ENCODE assay signal across 8 mouse cellular contexts in the genomic region with DNA sequence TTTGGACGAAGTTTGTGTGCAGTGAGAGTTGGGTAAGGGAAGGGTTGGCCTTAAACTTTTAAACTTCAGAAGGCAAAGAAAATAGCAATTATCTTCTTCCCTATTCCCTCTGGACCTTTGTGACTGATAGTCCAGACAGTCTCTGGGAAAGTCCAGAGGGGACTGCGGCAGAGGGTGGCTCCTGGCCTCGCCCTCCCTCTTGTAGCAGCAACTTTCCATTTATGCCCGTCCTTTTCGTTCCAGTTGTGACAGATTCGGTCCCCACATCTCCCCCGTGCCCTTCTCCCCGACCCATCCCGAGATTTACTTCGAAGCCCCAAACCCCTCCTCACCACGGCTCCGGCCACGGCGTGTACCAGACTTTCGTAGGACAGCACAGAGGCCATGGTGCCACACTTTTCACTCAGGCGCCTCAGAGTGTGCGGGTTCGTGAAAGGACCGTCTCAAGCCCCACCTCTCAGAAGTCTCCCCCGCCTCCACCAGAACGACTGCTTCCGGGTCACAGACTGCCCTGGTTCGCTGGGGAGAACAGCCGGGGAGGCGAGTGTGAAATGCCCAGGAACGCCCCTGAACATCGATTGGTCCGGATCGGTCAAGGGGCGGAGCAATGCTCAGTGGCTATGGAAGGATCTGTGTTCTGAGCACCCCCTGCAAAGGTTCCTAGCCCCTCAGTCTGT. TPM values are rescaled to one million over a fixed set of nuclear protein-coding genes. Genes with fewer than 3 reads are reported as not detected.
DNase-seq lines count a peak whose midpoint lies in the region; ATAC-seq lines count a peak whose summit lies in the region.

A gene (minus strand): TSS at position 468 of the 677 bp plus-strand sequence.

- intact Hi-C loops in left cerebral cortex, postnatal 14 days (cut with DNase I) = loop anchor here (5.0 kb wide), 1 partner anchor 37 kb away; no protein-coding TSS in a partner anchor

- peak within 1 kb of the TSS; percentile 58 for H3K9ac ChIP-seq in intestine, embryonic 14.5 days (ENCODE audit: low read length)

- DNase-seq in adrenal gland, adult (ENCODE audit: inconsistent age in 2 of 2, low spot score in 1 of 2) = peak; percentile 97 to 99
- DNase-seq in embryo, embryonic 10.5 days (ENCODE audit: low spot score) = peak; percentile 99
- DNase-seq in gastrocnemius, postnatal 25 days = peak; percentile 95
- DNase-seq in intestine, embryonic 14.5 days (ENCODE audit: low spot score) = peak; percentile 96
- peak; percentile 93 to 95 for DNase-seq in left cerebral cortex, postnatal 14 days (ENCODE audit: low spot score in 2 of 2)
- peak; percentile 97 for DNase-seq in mesoderm, embryonic 11.5 days (ENCODE audit: low read depth, low spot score)
- DNase-seq in right cerebral cortex, postnatal 36 days (ENCODE audit: low spot score in 2 of 2) = peak; percentile 86 to 89
- DNase-seq in yolk sac, embryonic 10.5 days (ENCODE audit: low spot score) = peak; percentile 97

- peaks cover 19% of the 10 kb centered on the region; the same call in 1 of the 2 replicates for H3K4me1 ChIP-seq in intestine, embryonic 14.5 days (replicated peaks; ENCODE audit: control insufficient read depth, insufficient read depth, low read length)

- H3K27me3 ChIP-seq in intestine, embryonic 14.5 days (replicated peaks; ENCODE audit: control insufficient read depth, insufficient read depth, low read length) = no peaks in the 10 kb centered on the region

- peaks cover 32% of the 10 kb centered on the region for H3K36me3 ChIP-seq in intestine, embryonic 14.5 days (ENCODE audit: control insufficient read depth, insufficient read depth, low read length)

- H3K27ac ChIP-seq in intestine, embryonic 14.5 days (ENCODE audit: low read depth) = peak within 1 kb of the TSS; percentile 58

- H3K9me3 ChIP-seq in intestine, embryonic 14.5 days (ENCODE audit: control insufficient read depth, low read length) = no peaks in the 10 kb centered on the region

- ATAC-seq in intestine, embryonic 14.5 days (replicated peaks; ENCODE audit: low FRiP score, low TSS enrichment, low read depth) = peak; percentile 98

- H3K4me2 ChIP-seq in intestine, embryonic 14.5 days (ENCODE audit: low read length) = peak within 1 kb of the TSS; percentile 85

- WGBS in intestine, embryonic 14.5 days = under 1% methylated on average over 30 of the region's 30 CpGs

- peak within 1 kb of the TSS; percentile 61 for H3K4me3 ChIP-seq in intestine, embryonic 14.5 days (ENCODE audit: low read depth, low read length)

RNA-seq across cellular contexts. Expression of the gene that starts here (rescaled TPM):
- total RNA-seq in gastrocnemius, postnatal 25 days (2021) = 10 to 100 TPM in 1 of 2 experiments, 1 to 10 TPM in 1; 9.3 to 12.5 TPM
- polyA plus RNA-seq in intestine, embryonic 14.5 days (2014; fragmentation: Nextera tagmentation; extraction: Ambion mirVana) = 77.9 and 84.7 TPM in 2 replicates
- total RNA-seq in left cerebral cortex, postnatal 14 days (2021) = 10 to 100 TPM; 48.7 to 51.0 TPM

Comparison
In these comparisons a context has a peak if more than half of its experiments do, and no peak if none do; other contexts are left out.
1. Peak in every context shown above with its lines: DNase-seq, ATAC-seq, H3K4me3 ChIP-seq and H3K27ac ChIP-seq.